Mouse (Mus musculus): ENCODE data around the gene Lrrc26. TPM values are rescaled to one million over a fixed set of nuclear protein-coding genes. Genes with fewer than 3 reads are reported as not detected.
"Not testable (repeated sequence)": the region's sequence is repeated elsewhere in the genome, so short reads cannot be mapped to it uniquely, and the experiment has no call there.

Lrrc26 gene
- not detected in 2 replicates for polyA plus RNA-seq (2016; fragmentation: Nextera tagmentation; extraction: Ambion mirVana)

- H3K4me3 ChIP-seq: peak within 1 kb of the TSS; percentile 24
- peaks cover 85% of the 10 kb centered on the region for H3K27me3 ChIP-seq (ENCODE audit: low read depth, poor library complexity, severe bottlenecking)
- H3K9me3 ChIP-seq (replicated peaks): no peaks in the 10 kb centered on the region
- H3K27ac ChIP-seq (replicated peaks): no peak within 1 kb of the TSS
- peaks cover 28% of the 10 kb centered on the region for H3K4me1 ChIP-seq
- H3K36me3 ChIP-seq: peaks cover 20% of the 10 kb centered on the region
- DNase-seq (ENCODE audit: low spot score): no peak
- WGBS: 8% methylated on average over 11 of the region's 11 CpGs
Measured at GRCm38 (mm10) chr2:25289651-25290050, at the start of gene Lrrc26. Gene Lrrc26, plus strand, starts transcription at chr2:25289915.

- no peak for DNase-seq (ENCODE audit: low spot score)
- H3K4me1 ChIP-seq: peaks cover 33% of the 10 kb centered on the region
- peaks cover 14% of the 10 kb centered on the region for H3K36me3 ChIP-seq
- H3K4me3 ChIP-seq: peak overlapping the region; percentile 67
- WGBS: 51% methylated on average over 8 of the region's 8 CpGs
- peaks cover 38% of the 10 kb centered on the region for H3K27me3 ChIP-seq (ENCODE audit: low read depth, poor library complexity, severe bottlenecking)
- no peaks in the 10 kb centered on the region for H3K9me3 ChIP-seq (replicated peaks)
- peak overlapping the region; percentile 78 for H3K27ac ChIP-seq (replicated peaks)
Measured at GRCm38 (mm10) chr2:25240310-25240709, 49.4 kb upstream of the Lrrc26 start.

GRCm38 (mm10) chr2:25240723-25241437 lies 48.8 kb upstream of the Lrrc26 start:
- H3K9me3 ChIP-seq (replicated peaks): no peaks in the 10 kb centered on the region
- peaks cover 19% of the 10 kb centered on the region for H3K36me3 ChIP-seq
- H3K27ac ChIP-seq (replicated peaks): peak overlapping the region; percentile 78
- H3K4me1 ChIP-seq: peaks cover 33% of the 10 kb centered on the region
- peak; percentile 77 for DNase-seq (ENCODE audit: low spot score)
- peaks cover 38% of the 10 kb centered on the region for H3K27me3 ChIP-seq (ENCODE audit: low read depth, poor library complexity, severe bottlenecking)
- 1% methylated on average over 29 of the region's 29 CpGs for WGBS
- peak overlapping the region; percentile 67 for H3K4me3 ChIP-seq

- peaks cover 38% of the 10 kb centered on the region for H3K27me3 ChIP-seq (ENCODE audit: low read depth, poor library complexity, severe bottlenecking)
- peaks cover 24% of the 10 kb centered on the region for H3K36me3 ChIP-seq
- WGBS: 20% methylated on average over 6 of the region's 6 CpGs
- H3K4me1 ChIP-seq: peaks cover 33% of the 10 kb centered on the region
- H3K9me3 ChIP-seq (replicated peaks): no peaks in the 10 kb centered on the region
- H3K27ac ChIP-seq (replicated peaks): peak overlapping the region; percentile 80; the same call in 1 of the 2 replicates
- DNase-seq (ENCODE audit: low spot score): no peak
- H3K4me3 ChIP-seq: peak overlapping the region; percentile 67
Measured at GRCm38 (mm10) chr2:25241438-25241775, 48.3 kb upstream of the Lrrc26 start.

GRCm38 (mm10) chr2:25242101-25242506 lies 47.6 kb upstream of the Lrrc26 start, which contains the start of the genes Rnf208 and Cysrt1:
Gene Rnf208, plus strand, starts transcription at chr2:25242255.
Gene Cysrt1, minus strand, starts transcription at chr2:25242452.
- H3K4me1 ChIP-seq: peaks cover 33% of the 10 kb centered on the region
- H3K4me3 ChIP-seq: peak within 1 kb of the TSS; percentile 67
- WGBS: under 1% methylated on average over 56 of the region's 59 CpGs
- H3K27me3 ChIP-seq (ENCODE audit: low read depth, poor library complexity, severe bottlenecking): peaks cover 38% of the 10 kb centered on the region
- peaks cover 31% of the 10 kb centered on the region for H3K36me3 ChIP-seq
- H3K27ac ChIP-seq (replicated peaks): peak within 1 kb of the TSS; percentile 80
- no peaks in the 10 kb centered on the region for H3K9me3 ChIP-seq (replicated peaks)
- peak; percentile 47 for DNase-seq (ENCODE audit: low spot score)

- H3K36me3 ChIP-seq: peaks cover 44% of the 10 kb centered on the region
- H3K27me3 ChIP-seq (ENCODE audit: low read depth, poor library complexity, severe bottlenecking): peaks cover 38% of the 10 kb centered on the region
- WGBS: 77% methylated on average over 8 of the region's 8 CpGs
- peak overlapping the region; percentile 67; the same call in 1 of the 2 replicates for H3K4me3 ChIP-seq
- H3K9me3 ChIP-seq (replicated peaks): no peaks in the 10 kb centered on the region
- peak overlapping the region; percentile 80; the same call in 1 of the 2 replicates for H3K27ac ChIP-seq (replicated peaks)
- DNase-seq (ENCODE audit: low spot score): no peak
- H3K4me1 ChIP-seq: peaks cover 33% of the 10 kb centered on the region
Measured at GRCm38 (mm10) chr2:25243342-25243741, 46.4 kb upstream of the Lrrc26 start.

- 83% methylated on average over 4 of the region's 4 CpGs for WGBS
Measured at GRCm38 (mm10) chr2:25244144-25244543, 45.6 kb upstream of the Lrrc26 start.

GRCm38 (mm10) chr2:25246183-25247072 lies 43.3 kb upstream of the Lrrc26 start, which contains the start of gene AL732309.1:
Gene AL732309.1, minus strand, starts transcription at chr2:25246863.
- WGBS: 92% methylated on average over 10 of the region's 10 CpGs
- Histone ChIP-seq H3K4me3 (no peak within 1 kb of the TSS), H3K36me3 (peaks cover 75% of the 10 kb centered on the region), H3K27ac (replicated peaks) (no peak within 1 kb of the TSS), H3K27me3 (ENCODE audit: low read depth, poor library complexity, severe bottlenecking) (peaks cover 30% of the 10 kb centered on the region), H3K9me3 (replicated peaks) (no peaks in the 10 kb centered on the region), H3K4me1 (peaks cover 20% of the 10 kb centered on the region)
- no peak for DNase-seq (ENCODE audit: low spot score)

More at GRCm38 (mm10) chr2:25244144-25244543, 45.6 kb upstream of the Lrrc26 start:
- H3K27ac ChIP-seq (replicated peaks): no peak overlapping the region
- H3K27me3 ChIP-seq (ENCODE audit: low read depth, poor library complexity, severe bottlenecking): peaks cover 38% of the 10 kb centered on the region
- no peak for DNase-seq (ENCODE audit: low spot score)
- peaks cover 52% of the 10 kb centered on the region for H3K36me3 ChIP-seq
- H3K4me1 ChIP-seq: peaks cover 33% of the 10 kb centered on the region
- H3K4me3 ChIP-seq: no peak overlapping the region
- no peaks in the 10 kb centered on the region for H3K9me3 ChIP-seq (replicated peaks)

- peaks cover 64% of the 10 kb centered on the region for H3K36me3 ChIP-seq
- no peak for DNase-seq (ENCODE audit: low spot score)
- WGBS: 89% methylated on average over 1 of the region's 1 CpGs
- no peak overlapping the region for H3K4me3 ChIP-seq
- H3K27ac ChIP-seq (replicated peaks): no peak overlapping the region
- peaks cover 18% of the 10 kb centered on the region for H3K4me1 ChIP-seq
- H3K9me3 ChIP-seq (replicated peaks): no peaks in the 10 kb centered on the region
- no peaks in the 10 kb centered on the region for H3K27me3 ChIP-seq (ENCODE audit: low read depth, poor library complexity, severe bottlenecking)
Measured at GRCm38 (mm10) chr2:25252331-25252730, 37.4 kb upstream of the Lrrc26 start.

- Histone ChIP-seq H3K36me3 (peaks cover 34% of the 10 kb centered on the region), H3K4me3 (peak within 1 kb of the TSS; percentile 92), H3K4me1 (peaks cover 18% of the 10 kb centered on the region), H3K27me3 (ENCODE audit: low read depth, poor library complexity, severe bottlenecking) (no peaks in the 10 kb centered on the region), H3K27ac (replicated peaks) (peak within 1 kb of the TSS; percentile 94), H3K9me3 (replicated peaks) (no peaks in the 10 kb centered on the region)
- WGBS: 0% methylated on average over 39 of the region's 39 CpGs
- DNase-seq (ENCODE audit: low spot score): peak; percentile 95
Measured at GRCm38 (mm10) chr2:25255284-25255779, 34.4 kb upstream of the Lrrc26 start, which contains the start of gene Tmem203. Gene Tmem203, plus strand, starts transcription at chr2:25255439.

- not testable (repeated sequence) for H3K9me3 ChIP-seq (replicated peaks); H3K27ac ChIP-seq (replicated peaks); DNase-seq (ENCODE audit: low spot score); H3K27me3 ChIP-seq (ENCODE audit: low read depth, poor library complexity, severe bottlenecking)
- H3K36me3 ChIP-seq: peaks cover 21% of the 10 kb centered on the region
- peak overlapping the region; percentile 92 for H3K4me3 ChIP-seq
- 61% methylated on average over 12 of the region's 12 CpGs for WGBS
- peaks cover 18% of the 10 kb centered on the region for H3K4me1 ChIP-seq
Measured at GRCm38 (mm10) chr2:25256443-25257109, 33.1 kb upstream of the Lrrc26 start.

- WGBS: 82% methylated on average over 5 of the region's 5 CpGs
- DNase-seq (ENCODE audit: low spot score): not testable (repeated sequence)
- peaks cover 14% of the 10 kb centered on the region for H3K36me3 ChIP-seq
Measured at GRCm38 (mm10) chr2:25257250-25257649, 32.5 kb upstream of the Lrrc26 start.

More at GRCm38 (mm10) chr2:25257250-25257649, 32.5 kb upstream of the Lrrc26 start:
- not testable (repeated sequence) for H3K9me3 ChIP-seq (replicated peaks); H3K27me3 ChIP-seq (ENCODE audit: low read depth, poor library complexity, severe bottlenecking); H3K27ac ChIP-seq (replicated peaks); H3K4me3 ChIP-seq
- peaks cover 24% of the 10 kb centered on the region for H3K4me1 ChIP-seq
